Mouse (Mus musculus) liver, postnatal 0 days (tissue): ENCODE measurements around the gene Srrm1.

ENCODE experiments used
- CTCF ChIP-seq: sonication (generic); IDR thresholded peaks from 2 replicates; pipeline ENCODE4 v1.5.1; 2016; ENCODE audit warnings: antibody characterized with exemption, low read depth
- EP300 ChIP-seq: IDR thresholded peaks from 2 replicates; pipeline ENCODE4 v1.6.1; 2016; ENCODE audit warnings: antibody characterized with exemption, low read depth, mild to moderate bottlenecking

GRCm38 (mm10) chr4:135300248-135301041, 52.7 kb downstream of the Srrm1 start:
- TF ChIP-seq CTCF (no peak), EP300 (no peak)
